Mouse (Mus musculus) thymus, postnatal 36 days (tissue): ENCODE measurements around the gene Tradd.
A peak's percentile ranks its signal among the peaks of the same experiment; 100 is the strongest.

Source experiments
- DNase-seq, 2 experiments: peaks; one replicate each; pipeline ENCODE4 v3.0.0; 2022; ENCODE audit warnings: mixed read lengths in 2 of 2

The Tradd gene

GRCm38 (mm10) chr8:105269461-105269947 lies 5.1 kb upstream of the Tradd start, which contains the start of gene Hsf4:
TSS of gene Hsf4 (plus strand) at chr8:105269801.
- DNase-seq: no peak

DNA sequence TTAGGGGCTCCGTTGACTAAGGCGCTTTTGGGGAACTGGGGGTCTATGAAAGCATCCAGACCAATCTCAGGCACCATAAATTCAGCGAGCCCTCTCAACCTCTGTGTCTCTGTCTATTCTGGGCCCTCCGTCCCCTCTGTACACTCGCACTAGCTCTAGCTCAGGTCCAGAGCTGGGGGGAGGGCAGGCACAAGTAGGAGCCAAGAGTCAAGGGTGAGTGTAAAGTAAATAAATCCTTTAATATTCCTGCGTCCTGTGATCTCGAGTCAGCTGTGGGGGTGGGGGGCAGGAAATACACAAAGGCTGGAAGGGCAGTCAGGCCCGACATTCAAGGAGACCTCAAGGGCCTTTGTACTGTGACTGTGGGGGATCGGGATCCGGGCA lies 4.7 kb upstream of the Tradd start:
- DNase-seq: no peak

GRCm38 (mm10) chr8:105268342-105269074 lies 4.1 kb upstream of the Tradd start:
- no peak for DNase-seq

DNA sequence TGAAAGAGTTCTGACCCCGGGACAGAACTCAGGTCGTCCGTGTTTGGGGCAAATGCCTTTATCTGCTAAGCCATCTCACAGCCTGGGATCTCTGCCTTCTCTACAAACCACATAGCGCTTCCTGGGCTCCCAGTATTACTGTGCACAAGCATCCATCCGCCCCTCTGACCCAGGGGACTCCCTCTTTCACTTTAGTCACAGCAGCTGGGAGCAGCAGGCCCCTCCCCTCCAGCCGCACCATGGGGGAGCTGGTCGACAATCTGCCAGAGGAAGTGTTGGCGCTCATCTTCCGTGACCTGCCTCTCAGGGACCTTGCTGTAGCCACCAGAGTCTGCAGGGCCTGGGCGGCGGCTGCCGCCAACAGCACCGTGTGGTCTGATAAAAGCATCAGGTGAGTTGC lies 2.4 kb upstream of the Tradd start:
- DNase-seq: peak; percentile 32 to 56

DNA sequence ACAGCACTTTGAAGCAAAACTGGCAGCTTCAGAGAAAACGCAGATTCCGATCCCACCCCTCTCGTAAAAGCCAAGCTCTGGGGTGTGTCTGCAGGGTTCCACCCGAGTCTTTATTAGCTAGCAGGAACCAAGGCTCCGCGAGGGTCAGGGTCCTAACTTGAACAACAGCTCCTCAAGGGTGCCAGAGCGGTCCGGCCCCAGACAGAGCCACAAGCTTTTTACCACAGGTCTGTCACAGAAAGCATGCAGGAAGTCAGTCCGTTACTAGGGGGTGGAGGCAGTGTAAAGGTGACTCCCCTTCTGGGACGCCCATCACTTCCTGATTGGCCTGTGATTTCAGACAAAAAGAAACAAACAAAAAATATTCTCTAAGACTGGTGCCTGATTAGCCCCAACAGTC lies 719 bp upstream of the Tradd start:
- peak; percentile 45 to 53 for DNase-seq

DNA sequence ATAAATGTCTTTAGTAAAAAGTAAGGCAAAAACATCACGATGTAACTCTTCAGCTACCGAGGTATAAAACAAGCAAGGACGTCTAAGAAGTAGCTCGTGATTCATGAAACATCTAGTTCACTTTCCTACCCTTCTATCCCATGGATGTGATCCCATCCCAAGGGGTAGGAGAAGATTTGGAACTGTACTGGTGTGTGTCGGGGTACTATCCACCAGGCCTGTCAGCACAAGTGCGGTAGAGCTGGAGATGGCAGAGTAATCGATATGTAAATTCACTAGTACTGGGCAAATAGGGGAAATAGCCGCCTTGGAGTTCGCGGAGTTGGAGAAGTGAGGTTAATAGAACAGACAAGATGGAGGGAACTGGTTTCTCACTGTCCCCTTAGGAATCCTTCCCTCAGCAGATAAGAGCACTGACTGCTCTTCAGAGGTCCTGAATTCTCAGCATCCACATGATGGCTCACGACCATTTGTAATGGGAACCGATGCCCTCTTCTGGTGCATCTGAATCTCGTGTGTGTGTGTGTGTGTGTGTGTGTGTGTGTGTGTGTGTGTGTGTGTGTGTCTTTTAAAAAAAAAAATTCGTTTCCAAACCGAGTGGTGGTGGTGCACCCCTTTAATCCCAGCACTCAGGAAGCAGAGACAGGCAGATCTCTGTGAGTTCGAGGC lies 1.0 kb downstream of the Tradd start:
- no peak for DNase-seq

- no peak for DNase-seq
Measured at GRCm38 (mm10) chr8:105261326-105261980, 3.0 kb downstream of the Tradd start.

- DNase-seq: no peak
Measured at GRCm38 (mm10) chr8:105260371-105261099, 3.9 kb downstream of the Tradd start.

DNA sequence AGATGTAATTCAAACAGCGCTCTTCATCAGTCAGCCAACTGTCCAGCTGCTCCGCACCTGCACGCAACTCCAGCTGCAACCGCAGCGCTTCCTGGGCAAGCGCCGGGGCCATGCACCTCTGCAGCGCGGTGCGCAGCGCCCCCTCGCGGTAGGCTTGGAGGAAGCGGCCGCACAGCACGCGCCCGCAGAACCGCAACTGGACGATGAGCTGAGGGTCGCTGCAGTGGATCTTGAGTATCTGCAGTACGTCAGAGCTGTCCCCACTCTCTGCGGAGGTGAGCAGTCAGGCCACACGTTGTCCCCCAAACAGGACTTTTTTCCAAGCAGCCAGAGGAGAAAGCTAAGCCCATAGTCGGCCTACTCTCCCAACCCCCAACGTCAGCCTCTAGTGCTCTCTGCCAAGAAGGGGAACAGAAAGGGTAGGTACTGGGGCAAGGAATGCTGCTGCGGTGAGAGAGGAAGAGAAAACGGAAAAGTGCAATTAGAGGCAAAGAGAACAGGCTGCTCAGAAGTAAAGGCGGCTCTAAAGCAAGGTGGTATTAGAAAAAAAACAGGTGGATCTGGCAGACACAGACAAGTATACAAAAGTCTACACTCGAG lies 4.6 kb downstream of the Tradd start:
- DNase-seq: peak; percentile 75 to 76

DNA sequence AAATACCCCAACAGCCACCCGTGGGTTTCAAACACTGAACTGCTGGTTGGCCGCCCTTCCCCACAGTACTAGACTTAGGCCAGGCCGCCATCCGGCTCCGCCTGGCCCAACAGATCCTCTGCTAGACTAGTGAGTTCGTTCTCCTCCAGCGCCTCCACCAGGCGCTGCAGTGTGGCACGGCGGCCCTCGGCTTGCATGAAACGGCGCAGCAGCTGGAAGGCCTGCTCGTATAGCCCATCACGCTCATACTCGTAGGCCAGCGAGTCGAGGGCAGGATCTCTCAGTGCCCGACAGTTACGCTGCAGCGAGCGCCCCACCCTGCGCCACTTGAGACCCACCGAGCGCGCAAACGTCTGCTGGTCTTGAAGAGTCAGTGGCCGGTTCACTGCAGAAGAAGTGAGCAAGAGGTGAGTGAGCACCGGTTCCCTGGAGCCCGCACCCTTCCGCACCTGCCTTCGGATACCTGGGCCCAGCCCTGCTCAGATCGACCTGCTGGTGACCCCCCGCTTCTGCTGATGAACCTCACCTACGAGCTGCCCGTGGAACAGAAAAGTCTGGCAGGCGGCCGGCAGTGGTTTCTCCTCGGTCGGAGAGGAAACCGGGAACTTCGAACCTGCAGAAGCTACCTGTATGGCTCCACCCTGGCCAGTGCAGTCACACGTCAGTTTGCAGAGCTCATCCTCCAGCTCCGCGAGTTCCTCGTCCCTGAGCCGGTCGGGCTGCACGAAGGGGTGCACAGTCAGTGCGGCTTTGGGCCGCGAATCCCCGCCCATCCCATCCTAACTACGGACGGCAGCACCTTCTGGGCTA lies 5.3 kb downstream of the Tradd start:
- peak in 1 of 2 experiments; percentile 29 for DNase-seq

DNA sequence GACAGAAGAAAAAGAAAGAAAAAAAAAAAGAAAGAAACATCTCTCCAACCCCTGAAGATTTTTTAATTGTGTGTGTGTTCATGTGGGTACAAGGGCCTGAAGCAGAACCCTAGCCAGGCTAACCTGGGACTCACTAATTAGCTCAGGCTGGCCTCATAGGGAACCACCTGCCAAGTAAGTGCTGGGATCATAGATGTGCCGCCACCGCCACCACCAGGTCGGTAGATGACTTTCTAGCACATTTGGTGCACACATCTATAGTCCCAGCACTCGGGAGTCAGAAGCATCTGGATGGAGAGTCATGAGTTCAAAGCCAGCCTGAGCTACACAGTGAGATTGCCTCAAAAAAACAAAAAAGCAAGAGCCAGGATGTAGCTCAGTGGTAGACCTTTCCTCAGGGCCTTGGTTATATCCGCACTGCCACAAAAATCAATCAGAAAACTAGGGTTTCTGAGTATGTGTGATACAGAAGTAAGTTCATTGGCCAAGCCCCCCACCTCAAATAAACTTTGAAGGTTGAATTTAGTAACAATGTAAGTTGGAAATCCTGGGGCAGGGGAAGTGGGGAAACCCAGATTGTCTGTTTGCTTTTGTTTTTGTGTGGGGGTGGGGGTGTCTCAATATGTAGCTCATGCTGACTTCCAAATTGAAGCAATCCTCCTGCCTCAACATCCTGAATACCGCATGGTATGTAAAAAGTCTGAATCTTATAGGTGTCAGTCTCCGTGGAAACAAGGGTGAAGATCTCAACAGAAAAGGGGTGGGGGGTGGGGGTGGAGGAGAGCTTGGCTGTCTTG lies 6.9 kb downstream of the Tradd start:
- DNase-seq: no peak

DNA sequence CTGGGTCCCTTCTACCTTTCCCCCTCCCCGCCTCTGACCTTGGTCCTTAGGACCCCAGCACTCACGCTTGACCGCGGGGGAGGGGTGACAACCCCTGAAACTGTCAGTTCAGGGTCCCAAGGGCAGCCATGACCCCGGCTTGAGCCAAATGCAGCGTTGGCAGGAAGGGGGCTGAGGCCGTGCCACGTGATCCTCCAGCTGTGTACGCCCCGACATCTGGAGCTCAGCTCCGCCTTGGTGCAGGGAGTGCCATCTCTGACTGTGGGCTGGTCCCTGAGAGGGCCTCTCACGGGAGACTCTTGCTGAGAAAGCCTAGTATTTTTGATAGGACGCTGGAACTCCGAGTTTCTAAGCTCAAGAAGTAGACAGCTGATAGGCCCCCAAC lies 9.5 kb downstream of the Tradd start, which contains the start of gene B3gnt9:
TSS of gene B3gnt9 (minus strand) at position 188 of the 385 bp plus-strand sequence.
- DNase-seq: peak; percentile 70 to 80

DNA sequence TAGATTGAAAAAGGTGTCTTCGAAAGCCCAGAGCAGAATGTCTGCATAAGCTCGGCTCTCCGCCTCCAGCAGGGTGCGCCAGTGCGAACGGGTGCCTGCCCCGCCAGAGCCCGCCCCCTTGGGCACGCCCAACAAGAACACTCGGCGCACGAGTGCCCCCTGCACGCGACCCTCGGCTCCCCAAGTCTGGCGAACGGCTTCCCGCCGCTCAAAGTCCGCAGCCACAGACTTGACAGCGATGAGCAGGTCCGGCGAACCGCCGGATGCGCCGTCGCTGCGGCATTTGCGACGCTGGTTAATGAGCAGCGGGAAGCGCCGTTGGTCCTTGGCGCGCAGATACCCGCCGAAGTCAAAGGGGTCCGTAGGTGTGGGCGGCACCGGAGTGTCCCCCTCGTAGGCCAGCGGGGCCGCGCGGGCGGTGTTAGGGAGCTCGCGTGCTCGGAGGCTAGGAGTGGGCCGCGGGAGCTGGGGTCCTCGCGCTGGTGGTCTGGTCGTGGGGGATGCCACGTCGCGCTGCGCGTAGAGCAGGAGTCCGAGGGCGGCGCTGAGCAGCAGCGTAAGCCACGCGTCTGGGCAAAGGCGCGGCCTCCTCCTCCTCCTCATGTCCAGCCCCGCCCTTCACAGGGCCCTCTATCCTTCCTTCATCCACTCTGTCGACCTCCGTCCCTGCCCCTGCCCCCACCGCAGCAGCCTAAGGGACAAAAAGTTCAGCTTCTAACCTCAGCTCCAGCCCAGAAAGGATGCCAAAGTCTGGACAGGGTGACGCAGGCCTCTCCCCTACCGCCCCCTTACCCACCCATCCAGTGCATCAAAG lies 10.1 kb downstream of the Tradd start:
- peak; percentile 94 to 97 for DNase-seq

DNA sequence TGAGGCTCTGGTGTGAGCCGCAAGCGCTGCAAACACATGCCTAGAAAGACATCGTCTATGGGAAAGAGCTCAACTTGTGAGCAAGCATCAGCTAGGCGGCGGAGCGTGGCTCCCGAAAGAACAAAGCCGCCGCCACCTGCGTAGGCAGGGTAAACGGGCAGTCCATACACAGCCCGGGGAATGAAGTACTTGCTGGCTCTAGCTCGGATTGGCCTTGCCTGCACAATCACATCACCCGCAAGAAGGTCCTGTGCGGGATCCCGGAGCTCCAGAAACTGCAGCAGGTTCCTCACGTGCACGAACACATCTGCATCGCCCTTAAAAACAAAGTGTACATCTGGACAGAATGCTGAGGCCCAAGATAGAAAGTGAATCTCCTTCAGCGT lies 10.7 kb downstream of the Tradd start:
- peak in 1 of 2 experiments; percentile 33 for DNase-seq

DNA sequence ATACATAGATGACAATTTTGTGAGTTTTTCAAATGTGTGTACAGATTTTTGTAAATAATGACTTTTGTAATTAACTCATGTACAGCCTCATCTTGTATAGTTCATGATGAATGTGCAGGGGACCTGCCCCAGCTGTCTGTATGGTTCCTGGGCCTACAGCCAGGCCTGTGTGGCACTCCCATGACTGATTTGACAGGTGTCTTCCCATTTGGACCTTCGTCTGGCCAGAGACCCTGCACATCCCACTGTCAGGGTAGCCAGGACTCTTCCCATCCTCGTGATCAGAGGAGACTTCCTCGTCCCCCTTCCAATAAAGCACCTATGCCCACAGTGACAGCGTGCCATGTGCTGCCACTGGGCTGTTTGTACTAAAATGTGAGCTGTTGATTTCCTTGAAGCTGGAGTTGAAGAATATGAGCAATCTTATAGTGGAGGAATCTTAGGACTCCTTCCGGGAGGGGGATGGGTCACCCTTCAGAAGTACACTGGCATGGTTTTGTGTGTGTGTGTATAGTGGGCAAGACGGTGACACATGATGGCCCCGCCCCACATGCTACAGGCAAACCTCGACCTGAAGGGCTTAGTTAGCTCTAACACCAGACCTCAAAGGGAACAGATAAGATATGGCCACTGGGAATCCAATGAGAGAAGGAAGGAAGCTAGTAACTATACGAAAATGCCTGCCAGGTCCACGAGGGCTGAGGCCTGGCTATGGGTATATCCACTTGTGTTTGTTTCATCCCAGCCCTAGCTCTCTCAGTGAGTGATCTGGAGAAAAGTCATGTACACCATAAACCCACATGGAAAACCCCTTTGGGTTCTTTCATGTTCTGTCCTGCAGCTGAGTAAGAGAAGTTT lies 11.5 kb downstream of the Tradd start:
- DNase-seq: no peak

- DNase-seq: no peak
Measured at GRCm38 (mm10) chr8:105251954-105252353, 12.5 kb downstream of the Tradd start.

- no peak for DNase-seq
Measured at GRCm38 (mm10) chr8:105241016-105241415, 23.4 kb downstream of the Tradd start.

DNA sequence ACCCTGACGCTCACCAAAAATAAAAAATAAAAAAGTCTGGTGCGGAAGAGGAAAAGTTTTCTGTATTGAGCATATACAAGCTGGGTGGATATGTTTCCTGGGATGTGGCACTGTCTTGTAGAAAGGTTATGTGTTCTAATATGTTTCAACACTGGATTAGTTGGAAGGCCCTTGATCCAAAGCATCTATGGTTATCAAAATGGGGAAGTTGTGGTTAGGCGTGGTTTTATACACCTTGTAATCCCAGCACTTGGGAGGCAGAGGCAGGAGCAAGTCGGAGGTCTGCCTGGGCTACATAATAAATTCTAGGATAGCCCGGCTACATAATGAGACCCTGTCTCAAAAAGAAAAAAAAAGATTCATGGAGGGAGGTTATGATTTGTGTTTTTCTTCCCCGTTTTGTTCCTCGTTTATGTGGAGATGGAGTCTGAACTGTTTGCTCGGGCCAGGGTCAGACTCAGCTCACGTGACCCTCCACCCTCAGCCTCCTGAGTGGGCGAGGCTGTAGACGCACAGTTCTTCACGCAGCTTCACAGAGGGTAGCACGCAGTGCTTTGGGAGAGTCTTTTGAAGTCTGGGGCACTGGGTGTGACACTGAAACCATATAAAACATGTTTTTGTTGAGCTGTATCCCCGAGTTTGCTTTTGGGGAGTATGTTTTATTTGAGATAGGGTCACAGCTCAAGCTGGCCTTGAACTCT lies 26.8 kb downstream of the Tradd start:
- no peak for DNase-seq
